Mouse (Mus musculus) embryonic fibroblast, embryonic 13.5 days (primary cell): ENCODE results near the gene Zfp804a.

Experiments
- CTCF ChIP-seq: IDR thresholded peaks from 2 replicates; pipeline ENCODE4 v1.5.1; 2011; ENCODE audit warnings: mild to moderate bottlenecking, control low read depth, low read length, moderate library complexity, borderline replicate concordance; ENCODE audit not compliant: insufficient read depth
- POLR2A ChIP-seq: IDR thresholded peaks from 2 replicates; pipeline ENCODE4 v1.6.1; 2011; ENCODE audit warnings: low read depth, mild to moderate bottlenecking, control low read depth, low read length, moderate library complexity

GRCm38 (mm10) chr2:82080678-82081077 lies 27.7 kb downstream of the Zfp804a start:
- TF ChIP-seq POLR2A (no peak), CTCF (no peak)
